Mouse (Mus musculus) MEL (cell line): Measurements from ENCODE around the gene Rnase4. TPM values are rescaled to one million over a fixed set of nuclear protein-coding genes. Genes with fewer than 3 reads are reported as not detected.

Experiments
- DNase-seq: peaks from one replicate; pipeline ENCODE4 v3.0.0; 2011; ENCODE audit warnings: low read depth, low spot score
- H3K27ac ChIP-seq: 2 replicates; pipeline ENCODE4 v1.5.1; 2012; ENCODE audit warnings: low read depth, mild to moderate bottlenecking, control low read depth, low read length, moderate library complexity; ENCODE audit not compliant: control insufficient read depth
- H3K27me3 ChIP-seq, 2 experiments: fragments of 150-350 bp in 1 of 2; sonication (generic) in 1 of 2; 2 replicates each; pipeline ENCODE4 v1.6.1; 2012; ENCODE audit warnings: low read length in 2 of 2, mild to moderate bottlenecking in 2 of 2, improper control_type of control experiment in 1 of 2, moderate library complexity in 1 of 2; ENCODE audit not compliant: insufficient read depth in 2 of 2, control insufficient read depth in 1 of 2
- H3K36me3 ChIP-seq, 2 experiments: 2 replicates each; pipeline ENCODE4 v1.6.1; 2012 to 2014; ENCODE audit warnings: low read length in 2 of 2, improper control_type of control experiment in 1 of 2, inconsistent platforms in 1 of 2, mild to moderate bottlenecking in 1 of 2; ENCODE audit not compliant: insufficient read depth in 2 of 2, control insufficient read depth in 1 of 2
- H3K4me1 ChIP-seq, 2 experiments: fragments of 150-350 bp in 1 of 2; sonication (generic) in 1 of 2; 2 replicates each; pipeline ENCODE4 v1.6.1; 2012; ENCODE audit warnings: low read length in 2 of 2, improper control_type of control experiment in 1 of 2, mild to moderate bottlenecking in 1 of 2; ENCODE audit not compliant: insufficient read depth in 2 of 2, control insufficient read depth in 1 of 2
- H3K4me3 ChIP-seq, 2 experiments: fragments of 150-350 bp in 1 of 2; sonication (generic) in 1 of 2; 2 replicates each; pipeline ENCODE4 v1.5.1; 2012; ENCODE audit warnings: low read depth in 2 of 2, low read length in 2 of 2, mild to moderate bottlenecking in 2 of 2, moderate library complexity in 2 of 2, control low read depth in 1 of 2, improper control_type of control experiment in 1 of 2; ENCODE audit not compliant: control insufficient read depth in 1 of 2, insufficient read depth in 1 of 2
- H3K79me2 ChIP-seq: 2 replicates; pipeline ENCODE4 v1.6.1; 2012; ENCODE audit warnings: mild to moderate bottlenecking, low read length, moderate library complexity; ENCODE audit not compliant: control insufficient read depth, poor library complexity, insufficient read depth
- H3K9ac ChIP-seq: 2 replicates; pipeline ENCODE4 v1.6.1; 2012; ENCODE audit warnings: low read depth, mild to moderate bottlenecking, control low read depth, low read length, moderate library complexity; ENCODE audit not compliant: control insufficient read depth, poor library complexity, severe bottlenecking
- H3K9me3 ChIP-seq: fragments of 150-350 bp; sonication (generic); replicated peaks from 2 replicates; pipeline ENCODE4 v1.6.1; 2012; ENCODE audit warnings: mild to moderate bottlenecking, low read length, improper control_type of control experiment, moderate library complexity; ENCODE audit not compliant: insufficient read depth
- CTCF ChIP-seq, 3 experiments: IDR thresholded peaks in 2 of 3; conservative IDR thresholded peaks in 1 of 3; 2 replicates each; pipeline ENCODE4 v1.5.1; 2011 to 2012; ENCODE audit warnings: low read length in 3 of 3, low read depth in 2 of 3, mild to moderate bottlenecking in 2 of 3, improper control_type of control experiment in 1 of 3, inconsistent platforms in 1 of 3, mixed read lengths in 1 of 3, moderate library complexity in 1 of 3; ENCODE audit not compliant: control insufficient read depth in 1 of 3, insufficient read depth in 1 of 3, poor library complexity in 1 of 3, severe bottlenecking in 1 of 3
- ELF1 ChIP-seq: IDR thresholded peaks from 2 replicates; pipeline ENCODE4 v1.6.1; 2014; ENCODE audit warnings: low read depth, mild to moderate bottlenecking, inconsistent platforms, low read length, improper control_type of control experiment, moderate library complexity
- ETS1 ChIP-seq: IDR thresholded peaks from 2 replicates; pipeline ENCODE4 v1.6.1; 2012; ENCODE audit warnings: low read depth, mild to moderate bottlenecking, inconsistent platforms, low read length, improper control_type of control experiment, moderate library complexity
- GABPA ChIP-seq: IDR thresholded peaks from 2 replicates; pipeline ENCODE4 v1.6.1; 2012; ENCODE audit warnings: low read depth, mild to moderate bottlenecking, inconsistent platforms, low read length, improper control_type of control experiment, moderate library complexity
- HCFC1 ChIP-seq: IDR thresholded peaks from 2 replicates; pipeline ENCODE4 v1.6.1; 2012; ENCODE audit warnings: low read depth, mild to moderate bottlenecking, inconsistent platforms, low read length, improper control_type of control experiment, moderate library complexity
- JUND ChIP-seq: IDR thresholded peaks from 2 replicates; pipeline ENCODE4 v1.6.1; 2011; ENCODE audit warnings: low read depth, mild to moderate bottlenecking, improper control_type of control experiment, low read length
- KAT2A ChIP-seq: conservative IDR thresholded peaks from 2 replicates; pipeline ENCODE4 v1.6.1; 2012; ENCODE audit warnings: low read depth, low read length, improper control_type of control experiment, inconsistent platforms
- MAX ChIP-seq: IDR thresholded peaks from 2 replicates; pipeline ENCODE4 v1.6.1; 2011; ENCODE audit warnings: low read length, improper control_type of control experiment
- MAZ ChIP-seq: IDR thresholded peaks from 2 replicates; pipeline ENCODE4 v1.6.1; 2012; ENCODE audit warnings: low read depth, mild to moderate bottlenecking, inconsistent platforms, low read length, improper control_type of control experiment
- MXI1 ChIP-seq: IDR thresholded peaks from 2 replicates; pipeline ENCODE4 v1.6.1; 2011; ENCODE audit warnings: mild to moderate bottlenecking, low read depth, low read length, improper control_type of control experiment
- MYC ChIP-seq: IDR thresholded peaks from 2 replicates; pipeline ENCODE4 v1.6.1; 2011; ENCODE audit warnings: low read depth, mild to moderate bottlenecking, low read length, improper control_type of control experiment, moderate library complexity
- NELFE ChIP-seq: IDR thresholded peaks from 2 replicates; pipeline ENCODE4 v1.6.1; 2011; ENCODE audit warnings: low read depth, low read length, improper control_type of control experiment
- NRF1 ChIP-seq: IDR thresholded peaks from 2 replicates; pipeline ENCODE4 v1.6.1; 2014; ENCODE audit warnings: low read depth, mild to moderate bottlenecking, inconsistent platforms, low read length, improper control_type of control experiment, moderate library complexity; ENCODE audit not compliant: poor library complexity, insufficient read depth, severe bottlenecking
- RCOR1 ChIP-seq: IDR thresholded peaks from 2 replicates; pipeline ENCODE4 v1.6.1; 2012; ENCODE audit warnings: low read depth, mild to moderate bottlenecking, inconsistent platforms, low read length, improper control_type of control experiment
- SMC3 ChIP-seq: IDR thresholded peaks from 2 replicates; pipeline ENCODE4 v1.6.1; 2011; ENCODE audit warnings: low read depth, low read length, improper control_type of control experiment
- TBP ChIP-seq: IDR thresholded peaks from 2 replicates; pipeline ENCODE4 v1.8.0; 2011; ENCODE audit warnings: low read depth, low read length, improper control_type of control experiment
- UBTF ChIP-seq: IDR thresholded peaks from 2 replicates; pipeline ENCODE4 v1.6.1; 2012; ENCODE audit warnings: low read depth, mild to moderate bottlenecking, inconsistent platforms, low read length, improper control_type of control experiment, moderate library complexity, borderline replicate concordance; ENCODE audit not compliant: insufficient read depth
- USF1 ChIP-seq: IDR thresholded peaks from 2 replicates; pipeline ENCODE4 v1.6.1; 2014; ENCODE audit warnings: low read depth, mild to moderate bottlenecking, inconsistent platforms, low read length, improper control_type of control experiment, moderate library complexity
- ZC3H11A ChIP-seq: IDR thresholded peaks from 2 replicates; pipeline ENCODE4 v1.6.1; 2012; ENCODE audit warnings: low read depth, mild to moderate bottlenecking, inconsistent platforms, low read length, improper control_type of control experiment
- ZKSCAN1 ChIP-seq: IDR thresholded peaks from 2 replicates; pipeline ENCODE4 v1.6.1; 2012; ENCODE audit warnings: low read depth, mild to moderate bottlenecking, inconsistent platforms, low read length, improper control_type of control experiment, moderate library complexity
- ZNF384 ChIP-seq: IDR thresholded peaks from 2 replicates; pipeline ENCODE4 v1.6.1; 2012; ENCODE audit warnings: low read depth, mild to moderate bottlenecking, inconsistent platforms, low read length, improper control_type of control experiment
- polyA plus RNA-seq, 2 experiments: library from polyadenylated mRNA; stranded (reverse) in 1 of 2; unstranded in 1 of 2; fragments of >175 nt in 1 of 2; fragments of >200 nt in 1 of 2; gene quantifications; 2 replicates each; pipeline versions ENCODE4 v1.2.1 to v1.2.4; 2012; ENCODE audit warnings: low replicate concordance in 2 of 2, low read depth in 1 of 2; ENCODE audit not compliant: insufficient read length in 2 of 2, insufficient read depth in 1 of 2, missing spikeins in 1 of 2
- total RNA-seq: library from RNA; depleted of rRNA; stranded (reverse); fragments of 300-350 nt; gene quantifications from 2 replicates; pipeline ENCODE4 v1.2.3, GENCODE M21; 2012

Gene Rnase4
- total and polyA plus RNA-seq, 3 experiments: 0.18 TPM; not detected in 2

- TF ChIP-seq ETS1: no peak
- TF ChIP-seq, all 39 proteins: peak for 0
Measured at GRCm38 (mm10) chr14:51104366-51104765, 13.5 kb downstream of the Rnase4 start (continued).

- H3K27me3 ChIP-seq: peaks cover 0 to 3% of the 10 kb centered on the region in 2 experiments; a peak in 1 of 4 replicates
- no peak for DNase-seq
- H3K9me3 ChIP-seq: no peaks in the 10 kb centered on the region
- H3K4me1 ChIP-seq: no peaks in the 10 kb centered on the region
- H3K79me2 ChIP-seq: no peaks in the 10 kb centered on the region
- H3K27ac ChIP-seq: no peak overlapping the region
- H3K9ac ChIP-seq: no peak overlapping the region
- no peak for TF ChIP-seq CTCF (IDR thresholded peaks at IDR 0.05 in 2 of 3, conservative IDR thresholded peaks at IDR 0.05 in 1 of 3; ENCODE audit: control insufficient read depth in 1 of 3, insufficient read depth in 1 of 3, low read depth in 2 of 3, low read length in 3 of 3, poor library complexity in 1 of 3, severe bottlenecking in 1 of 3)
- no peak for TF ChIP-seq ZKSCAN1
- no peak for TF ChIP-seq SMC3
- TF ChIP-seq ELF1: no peak
- TF ChIP-seq UBTF: no peak
- no peak for TF ChIP-seq RCOR1
- no peak for TF ChIP-seq ZNF384
- no peak for TF ChIP-seq GABPA
- TF ChIP-seq MXI1: no peak
- no peak for TF ChIP-seq ZC3H11A
- TF ChIP-seq NELFE: no peak
- no peak for TF ChIP-seq MAX
- TF ChIP-seq HCFC1: no peak
- TF ChIP-seq KAT2A: no peak
- TF ChIP-seq MYC: no peak
- TF ChIP-seq USF1: no peak
- no peak for TF ChIP-seq TBP
- TF ChIP-seq MAZ: no peak
- no peaks in the 10 kb centered on the region for H3K36me3 ChIP-seq
- no peak overlapping the region for H3K4me3 ChIP-seq
Measured at GRCm38 (mm10) chr14:51106449-51106967, 15.6 kb downstream of the Rnase4 start.

- no peak overlapping the region for H3K27ac ChIP-seq
- no peak overlapping the region for H3K4me3 ChIP-seq
- H3K9ac ChIP-seq: no peak overlapping the region
- no peaks in the 10 kb centered on the region for H3K4me1 ChIP-seq
- H3K27me3 ChIP-seq: peaks cover 0 to 3% of the 10 kb centered on the region in 2 experiments; a peak in 2 of 4 replicates
- H3K36me3 ChIP-seq: no peaks in the 10 kb centered on the region
- no peaks in the 10 kb centered on the region for H3K79me2 ChIP-seq
- TF ChIP-seq NRF1 (no peak), ELF1 (no peak), NELFE (no peak), JUND (no peak), MAZ (no peak)
- DNase-seq: no peak
- no peaks in the 10 kb centered on the region for H3K9me3 ChIP-seq
Measured at GRCm38 (mm10) chr14:51111966-51112365, 21.1 kb downstream of the Rnase4 start.
